20 mouse cellular contexts compared by ENCODE assay signal in the genomic region with DNA sequence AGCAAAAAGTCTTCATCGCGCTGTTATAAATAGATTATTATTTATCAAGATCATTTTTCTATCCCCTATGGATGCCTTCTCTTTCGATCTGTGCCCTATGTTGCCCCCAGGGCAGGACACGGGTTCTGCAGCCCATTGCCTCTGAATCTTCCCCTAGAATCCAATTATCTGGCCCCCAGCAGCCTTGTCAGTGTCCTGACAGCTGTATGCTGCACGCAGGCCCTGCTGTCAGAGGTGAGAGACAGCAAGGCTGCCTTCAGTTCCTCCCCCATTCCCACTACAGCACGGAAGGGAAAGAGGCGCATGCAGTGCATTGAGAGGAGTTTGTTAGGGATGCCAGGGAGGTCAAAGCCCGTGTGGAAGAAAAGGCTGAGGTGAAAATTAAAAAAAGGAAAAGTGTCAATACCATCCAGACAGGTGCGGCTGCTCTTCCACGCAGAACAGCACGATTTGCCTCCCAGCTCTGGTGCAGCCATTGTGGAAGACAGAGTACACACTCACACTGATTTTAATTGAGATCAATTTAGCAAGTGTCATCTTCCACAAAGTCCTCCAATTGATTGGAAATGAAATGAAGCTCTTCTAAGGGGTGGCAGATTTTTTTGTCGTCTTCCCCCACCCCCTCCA.
DNase-seq lines count a peak whose midpoint lies in the region; ATAC-seq lines count a peak whose summit lies in the region.
"Had no signal": no experiment of that assay in that cellular context is flagged by ENCODE, and none has a peak within 500 bp of the region (broad histone marks: within the 10 kb centered on the region; RNA-seq: fewer than 3 reads in every experiment).

No protein-coding gene starts in this region.

- no peak overlapping the region for H3K9ac ChIP-seq in neural tube, embryonic 12.5 days
- 0 out of 2 replicates have a peak overlapping the region, but pooled peaks have one; percentile 14 for H3K9ac ChIP-seq in hindbrain, embryonic 13.5 days
- 0 out of 2 replicates have a peak overlapping the region, but pooled peaks have one; percentile 1 for H3K9ac ChIP-seq in midbrain, embryonic 13.5 days (replicated peaks)
- H3K9ac ChIP-seq: stomach, embryonic 15.5 days had no signal

- ATAC-seq in neural tube, embryonic 12.5 days (ENCODE audit: low FRiP score, low read depth), result 0 out of 2 replicates have a peak, but pooled peaks have one; percentile 44
- peak; percentile 69 for ATAC-seq in hindbrain, embryonic 13.5 days (ENCODE audit: low FRiP score)
- ATAC-seq in midbrain, embryonic 13.5 days, result peak; percentile 83
- no peak for ATAC-seq in megakaryocyte progenitor cell, adult 5-6 weeks (replicated peaks; ENCODE audit: poor library complexity)
- ATAC-seq: activated CD4-positive, CD25-positive, alpha-beta regulatory T cell, adult 4 months; inflammation-experienced regulatory T-cells, adult 6 months had no signal

- DNase-seq in neural tube, embryonic 10.5 days (ENCODE audit: extremely low spot score, low spot score), result no peak
- no peak for DNase-seq in cerebellum, adult 8-10 months
- no peak for DNase-seq in layer of hippocampus, postnatal 10 days (ENCODE audit: low spot score in 2 of 2)
- no peak for DNase-seq in lung, postnatal 4 days
- DNase-seq: adrenal gland, postnatal 25 days; cerebellum, postnatal 10 days; gastrocnemius, postnatal 14 days; heart, postnatal 10 days; kidney, adult 8-10 months; kidney, postnatal 25 days; lung, adult 18-20 months; spleen, adult 18-20 months had no signal

- H3K27me3 ChIP-seq in neural tube, embryonic 12.5 days (replicated peaks), result no peaks in the 10 kb centered on the region
- H3K27me3 ChIP-seq in hindbrain, embryonic 13.5 days, result no peaks in the 10 kb centered on the region
- no peaks in the 10 kb centered on the region for H3K27me3 ChIP-seq in midbrain, embryonic 13.5 days
- H3K27me3 ChIP-seq: stomach, embryonic 15.5 days had no signal

- H3K27ac ChIP-seq in neural tube, embryonic 12.5 days, result no peak overlapping the region
- peak overlapping the region; percentile 78 for H3K27ac ChIP-seq in hindbrain, embryonic 13.5 days
- H3K27ac ChIP-seq in midbrain, embryonic 13.5 days, result peak overlapping the region; percentile 77
- H3K27ac ChIP-seq: macrophage; stomach, embryonic 15.5 days had no signal

- H3K4me3 ChIP-seq in neural tube, embryonic 12.5 days, result no peak overlapping the region
- H3K4me3 ChIP-seq in hindbrain, embryonic 13.5 days, result no peak overlapping the region
- H3K4me3 ChIP-seq in midbrain, embryonic 13.5 days (replicated peaks), result 0 out of 2 replicates have a peak overlapping the region, but pooled peaks have one; percentile 7
- H3K4me3 ChIP-seq: stomach, embryonic 15.5 days had no signal

- H3K4me1 ChIP-seq in neural tube, embryonic 12.5 days, result no peaks in the 10 kb centered on the region
- peaks cover 16% of the 10 kb centered on the region for H3K4me1 ChIP-seq in hindbrain, embryonic 13.5 days (replicated peaks)
- H3K4me1 ChIP-seq in midbrain, embryonic 13.5 days (replicated peaks), result peaks cover 25% of the 10 kb centered on the region
- H3K4me1 ChIP-seq: stomach, embryonic 15.5 days had no signal

- H3K36me3 ChIP-seq in neural tube, embryonic 12.5 days, result no peaks in the 10 kb centered on the region
- H3K36me3 ChIP-seq in hindbrain, embryonic 13.5 days, result no peaks in the 10 kb centered on the region
- no peaks in the 10 kb centered on the region for H3K36me3 ChIP-seq in midbrain, embryonic 13.5 days
- H3K36me3 ChIP-seq: stomach, embryonic 15.5 days had no signal

- H3K9me3 ChIP-seq in neural tube, embryonic 12.5 days, result no peaks in the 10 kb centered on the region
- no peaks in the 10 kb centered on the region for H3K9me3 ChIP-seq in hindbrain, embryonic 13.5 days
- H3K9me3 ChIP-seq in midbrain, embryonic 13.5 days, result no peaks in the 10 kb centered on the region
- H3K9me3 ChIP-seq: stomach, embryonic 15.5 days had no signal

- no peak overlapping the region for H3K4me2 ChIP-seq in neural tube, embryonic 12.5 days (replicated peaks)
- no peak overlapping the region; the same call in none of the 2 replicates for H3K4me2 ChIP-seq in hindbrain, embryonic 13.5 days
- peak overlapping the region; percentile 35 for H3K4me2 ChIP-seq in midbrain, embryonic 13.5 days (replicated peaks)
- H3K4me2 ChIP-seq: stomach, embryonic 15.5 days had no signal

- WGBS in neural tube, embryonic 12.5 days, result 61% methylated on average over 12 of the region's 12 CpGs
- WGBS in hindbrain, embryonic 13.5 days, result 31% methylated on average over 12 of the region's 12 CpGs
- WGBS in midbrain, embryonic 13.5 days, result 26% methylated on average over 12 of the region's 12 CpGs
